Mouse (Mus musculus): ENCODE measurements at regions not wholly inside any gene's neighbourhood (a gene's known extent, or its start where the extent isn't known, plus 50 kb on each side); places are given as distances from the start of the nearest gene placed in this dataset.
"Not testable (repeated sequence)": the region's sequence is repeated elsewhere in the genome, so short reads cannot be mapped to it uniquely, and the experiment has no call there.

DNA sequence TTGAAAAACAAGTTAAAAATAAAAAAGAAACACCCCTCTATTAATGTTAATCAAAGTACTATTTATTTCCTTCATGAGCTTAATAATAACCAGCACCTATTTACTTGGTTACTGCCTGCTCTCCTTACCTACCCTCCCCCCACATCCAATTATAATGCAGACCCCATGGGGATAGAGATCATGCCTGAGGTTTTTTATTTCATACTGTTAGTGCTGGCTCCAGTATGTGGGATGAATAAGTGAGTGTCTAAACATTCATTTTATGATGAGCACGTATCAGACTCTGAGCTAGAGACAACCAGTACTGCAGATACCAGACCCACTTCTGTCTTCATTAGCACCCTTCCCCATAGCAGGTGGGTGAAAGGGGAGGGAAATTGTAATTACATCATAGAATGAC is 83.6 kb upstream of the Atp1b1 start:
- DNase-seq: no peak

DNA sequence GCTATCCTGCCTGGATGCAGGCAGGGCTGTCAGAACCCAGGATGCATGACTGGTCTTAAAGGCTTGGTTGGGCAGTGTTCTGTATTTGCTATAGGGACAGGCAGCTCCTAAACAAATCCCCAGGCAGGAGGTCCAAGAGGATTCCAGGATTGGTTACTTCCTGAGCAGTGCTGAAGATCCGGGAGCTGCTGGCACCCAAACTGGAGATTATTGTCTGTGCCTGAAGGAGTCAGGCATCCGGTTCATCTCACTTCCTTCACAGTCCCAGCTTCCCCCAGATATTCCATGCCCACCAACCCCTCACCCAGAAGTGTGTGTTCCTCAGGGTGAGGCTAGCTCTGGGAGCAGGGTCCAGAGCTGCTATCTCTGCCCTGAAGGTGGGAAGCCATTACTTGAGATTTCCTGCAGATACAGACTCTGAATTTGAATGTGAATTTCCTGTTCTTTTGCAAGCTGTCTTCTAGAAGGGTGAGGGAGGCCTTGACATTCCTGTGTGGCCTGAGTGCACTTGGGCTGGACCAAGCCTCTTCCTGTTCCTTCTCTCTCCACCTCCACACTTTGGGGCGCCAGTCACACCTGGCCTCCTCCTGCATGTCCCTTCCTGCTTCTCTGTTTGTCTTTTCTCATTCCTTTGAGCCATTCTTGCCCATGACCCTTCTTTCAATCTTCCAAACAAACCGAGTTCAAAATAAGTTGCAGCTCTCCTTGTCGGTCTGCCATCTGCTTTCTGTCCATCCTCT is 80.3 kb upstream of the Atp1b1 start:
- DNase-seq: no peak

DNA sequence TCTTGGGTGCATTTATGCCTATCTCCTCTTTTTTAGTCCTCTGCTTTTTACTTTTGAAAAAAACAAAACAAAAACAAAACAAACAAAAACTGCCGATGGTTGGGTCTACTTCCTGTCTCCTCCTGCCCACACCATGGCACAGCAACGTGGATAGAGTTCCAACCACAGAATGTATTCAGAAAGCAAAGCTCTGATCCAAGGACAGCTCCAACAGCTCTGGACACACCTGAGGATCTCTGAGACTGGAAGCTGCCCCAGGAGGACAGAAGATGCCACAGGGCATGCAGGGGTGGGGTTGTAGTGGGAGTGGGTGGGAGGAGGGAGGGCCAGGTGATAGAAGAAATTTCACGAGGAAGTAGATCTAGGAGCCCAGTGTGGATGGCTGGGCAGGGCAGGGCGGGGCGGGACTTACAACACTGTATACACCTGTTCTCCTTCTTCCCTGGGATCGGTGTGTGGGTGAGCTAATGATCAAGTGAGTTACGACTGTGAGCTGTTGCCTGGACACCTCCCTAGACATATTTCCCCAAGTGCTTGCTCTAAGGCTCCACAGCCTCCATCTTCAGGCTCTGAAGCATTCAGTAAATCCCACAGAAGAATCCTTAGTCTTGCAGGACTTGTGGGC is 79.3 kb upstream of the Atp1b1 start:
- DNase-seq: no peak

DNA sequence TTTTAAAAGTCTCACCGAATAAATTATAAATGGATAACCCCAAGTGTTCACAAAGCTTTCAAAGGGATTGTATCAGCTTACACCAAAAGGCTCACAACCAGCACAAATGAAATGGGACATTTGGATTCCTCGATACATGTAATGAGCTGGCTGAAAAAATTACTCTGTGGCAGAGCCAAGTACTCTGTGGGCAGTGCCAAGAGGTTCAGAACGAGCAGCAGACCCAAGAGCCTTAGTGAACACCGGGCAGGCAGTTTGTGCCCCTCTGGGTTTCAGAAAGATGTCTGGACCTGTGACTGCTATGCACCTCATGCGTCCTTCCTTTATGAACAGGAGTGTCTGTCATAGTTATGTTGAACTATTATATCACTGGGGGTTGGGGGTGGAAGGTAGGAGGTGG is 74.0 kb upstream of the Atp1b1 start:
- no peak for DNase-seq

DNA sequence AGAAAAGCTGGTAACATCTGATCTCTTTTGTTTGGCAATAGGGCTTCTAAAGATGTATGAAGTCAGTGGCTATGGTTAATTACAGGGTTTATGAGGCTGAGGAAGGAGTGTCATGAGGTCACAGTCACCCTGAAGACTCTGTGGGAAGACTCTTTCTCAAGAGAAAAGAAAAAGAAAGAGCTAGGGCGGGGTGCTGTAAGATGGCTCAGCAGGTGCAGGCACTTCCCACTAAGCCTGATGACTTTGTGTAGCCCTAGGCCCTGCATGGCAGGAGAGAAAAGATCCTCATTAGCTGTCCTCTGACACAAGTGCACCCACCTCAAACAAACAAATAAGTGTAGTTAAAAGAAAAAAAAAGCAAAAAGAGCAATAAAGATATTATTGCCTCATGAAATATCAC is 73.6 kb upstream of the Atp1b1 start:
- DNase-seq: no peak

DNA sequence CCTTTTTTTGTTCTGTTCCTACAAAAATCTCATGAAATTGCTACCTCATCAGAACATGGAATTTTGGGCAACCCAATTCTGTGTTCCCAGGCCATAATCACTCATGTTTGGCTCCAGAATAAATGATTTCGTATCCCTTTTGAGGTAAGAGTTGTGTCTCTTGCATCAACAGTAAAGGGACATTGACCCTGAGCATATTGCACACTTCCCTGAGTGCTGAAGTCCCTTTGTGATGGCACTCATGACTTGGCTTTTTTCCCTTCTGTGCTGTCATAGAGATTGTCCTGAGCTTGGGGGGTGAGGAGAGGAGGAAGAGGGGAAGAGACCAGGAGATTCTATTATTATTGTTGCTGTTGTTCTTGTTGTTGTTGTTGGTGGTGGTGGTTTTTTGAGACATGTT is 68.6 kb upstream of the Atp1b1 start:
- no peak for DNase-seq

DNA sequence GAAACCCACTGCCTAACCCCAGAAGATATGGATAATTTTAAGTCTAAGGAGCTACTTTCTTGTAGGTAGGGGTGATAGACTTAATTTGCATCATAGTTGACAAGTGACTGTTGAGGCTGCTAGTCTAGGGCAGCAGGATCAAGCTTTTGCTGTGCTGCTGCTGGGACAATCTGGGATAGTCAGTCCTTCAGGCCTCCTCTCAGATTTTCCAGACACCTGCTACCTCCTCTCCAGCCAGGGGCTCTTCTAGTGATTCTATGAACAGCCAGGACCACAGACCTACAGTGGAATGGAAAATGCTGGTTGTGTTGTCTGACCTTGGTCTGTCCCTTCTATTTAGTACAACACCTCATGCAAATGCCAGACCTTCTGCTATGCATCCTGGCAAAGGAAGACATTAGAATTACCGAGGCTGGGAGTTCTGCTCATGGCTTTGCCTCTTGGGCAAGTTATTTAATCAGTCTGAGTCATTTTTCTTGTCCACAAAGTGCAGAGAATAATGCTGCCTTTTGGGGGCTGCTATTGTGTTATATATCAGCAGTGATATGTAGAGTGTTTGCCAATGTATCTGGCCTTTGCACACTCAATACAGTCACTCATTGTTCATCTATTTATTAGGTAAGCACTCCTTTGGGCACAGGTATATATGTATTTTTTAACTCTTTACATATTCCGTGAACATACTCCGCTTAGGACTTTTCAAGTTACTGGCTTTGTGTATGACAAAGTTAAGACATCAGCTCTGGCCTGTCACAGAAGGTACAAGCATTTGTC is 64.4 kb upstream of the Atp1b1 start:
- DNase-seq: no peak

DNA sequence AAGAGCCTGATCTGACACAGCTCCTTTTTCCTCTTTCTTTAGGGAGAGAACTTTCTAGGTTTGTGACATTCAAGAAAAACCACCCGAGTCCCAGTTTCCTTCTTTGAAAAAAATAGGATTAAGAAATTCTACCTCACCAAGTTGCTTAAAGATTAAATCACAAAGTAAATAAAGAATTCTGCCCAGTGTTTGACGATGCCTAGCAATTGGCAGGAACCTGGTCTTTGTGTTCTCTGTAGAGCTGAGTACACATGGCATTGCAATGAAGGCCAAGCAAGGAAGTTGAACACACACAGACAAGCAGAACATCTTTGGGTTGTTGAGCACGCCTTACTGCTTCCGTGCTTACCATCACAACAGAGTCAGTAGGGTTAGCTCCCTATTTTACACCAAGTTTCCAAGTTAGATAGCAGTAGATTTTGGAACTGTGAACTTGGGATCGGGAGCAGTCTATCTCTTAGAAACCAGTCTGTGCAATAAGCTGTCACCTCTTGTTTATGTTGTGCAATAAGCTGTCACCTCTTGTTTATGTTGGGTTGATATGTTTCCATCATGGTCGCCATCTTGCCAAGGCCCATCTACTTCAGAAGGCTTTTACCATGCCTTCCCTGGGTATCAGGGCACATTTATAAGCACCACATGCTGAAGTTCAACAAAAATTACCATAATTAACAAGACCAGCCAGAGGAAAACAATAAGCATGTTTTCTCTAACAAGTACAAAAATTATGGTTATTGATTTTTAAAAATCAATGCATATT is 63.4 kb upstream of the Atp1b1 start:
- DNase-seq: no peak

DNA sequence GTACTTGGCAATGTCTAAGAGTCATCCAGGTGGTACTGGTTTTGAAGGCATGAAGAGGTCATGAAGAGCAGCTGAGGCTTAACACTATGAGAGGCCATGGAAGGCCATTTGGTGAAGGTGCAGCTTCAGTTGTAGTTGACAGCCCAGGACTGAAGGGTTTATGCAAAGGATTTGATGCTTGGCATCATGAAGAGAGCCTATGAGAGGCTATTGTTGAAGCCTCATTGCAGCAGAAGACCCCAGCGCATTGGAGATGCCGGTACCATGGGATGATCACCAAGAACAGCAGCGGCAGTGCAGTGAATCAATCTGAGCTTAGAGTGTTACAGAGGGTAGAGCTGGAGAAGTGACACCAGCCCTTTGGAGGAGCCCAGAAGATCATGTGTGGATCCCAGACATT is 60.7 kb upstream of the Atp1b1 start:
- no peak for DNase-seq

DNA sequence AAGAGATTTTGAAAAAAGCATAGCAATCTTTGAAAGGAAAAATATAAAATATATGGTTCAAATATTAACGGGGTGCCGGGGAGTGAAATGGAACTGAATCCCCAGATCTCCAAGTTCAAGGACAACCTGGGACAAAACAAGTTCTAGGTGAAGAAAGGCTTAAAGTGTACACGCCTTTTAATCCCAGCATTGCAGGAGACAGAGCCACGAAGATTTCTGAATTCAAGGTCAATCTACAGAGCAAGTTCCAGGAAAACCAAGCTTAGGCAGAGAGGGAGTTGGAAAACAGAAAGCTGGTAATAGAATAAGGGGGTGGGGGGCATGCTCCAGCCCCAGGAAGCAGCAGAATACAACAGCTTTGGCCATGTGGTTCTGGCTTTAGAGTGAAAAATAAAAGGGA is 60.2 kb upstream of the Atp1b1 start:
- DNase-seq: no peak

DNA sequence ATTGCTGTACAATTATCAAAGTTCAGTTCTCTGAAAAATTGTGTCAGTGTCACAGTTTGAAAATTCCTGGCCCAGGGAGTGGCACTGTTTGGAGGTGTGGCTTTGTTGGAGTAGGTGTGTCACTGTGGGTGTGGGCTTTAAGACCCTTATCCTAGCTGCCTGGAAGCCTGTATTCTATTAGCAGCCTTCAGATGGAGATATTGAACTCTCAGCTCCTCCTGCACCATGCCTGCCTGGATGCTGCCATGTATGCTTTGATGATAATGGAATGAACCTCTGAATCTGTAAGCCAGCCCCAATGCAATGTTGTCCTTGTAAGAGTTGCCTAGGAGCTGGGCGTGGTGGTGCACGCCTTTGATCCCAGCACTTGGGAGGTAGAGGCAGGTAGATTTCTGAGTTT is 59.2 kb upstream of the Atp1b1 start:
- not testable (repeated sequence) for DNase-seq

DNA sequence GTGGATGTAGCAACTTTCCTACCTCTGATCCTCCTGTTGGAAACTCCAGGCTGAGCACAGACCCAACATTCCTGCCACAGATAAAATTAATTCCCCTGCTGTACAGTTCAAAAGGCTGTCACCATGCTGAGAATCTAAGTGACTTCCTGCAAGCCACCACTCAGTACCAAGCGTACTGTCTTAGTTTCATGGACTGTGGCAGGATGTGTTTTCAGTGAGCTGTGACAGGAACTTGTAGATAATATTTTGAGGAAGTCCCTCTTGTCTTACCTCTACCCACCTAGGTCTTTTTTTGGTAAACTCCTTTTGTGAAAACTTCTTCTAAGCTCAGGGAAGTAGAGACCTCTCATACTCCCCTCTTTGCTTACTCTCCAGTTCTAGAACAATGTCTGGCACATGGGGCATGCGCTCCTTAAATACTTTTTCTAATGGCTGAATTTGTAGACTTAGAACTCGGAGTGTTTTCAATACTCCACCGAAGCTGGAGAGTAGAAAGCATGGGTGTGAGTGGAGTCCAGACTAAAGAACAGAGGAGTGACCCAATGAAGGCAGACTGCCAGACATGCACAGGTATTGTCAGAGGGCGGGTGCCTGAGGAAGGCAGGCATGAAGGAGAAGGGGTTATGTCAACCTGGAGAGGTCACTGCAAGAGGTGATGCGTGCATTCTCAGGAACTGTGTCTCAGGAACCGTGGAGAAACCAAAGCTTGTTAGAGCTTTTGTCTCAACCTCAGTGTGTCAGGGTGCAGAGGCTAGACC is 53.7 kb upstream of the Atp1b1 start:
- DNase-seq: no peak

DNA sequence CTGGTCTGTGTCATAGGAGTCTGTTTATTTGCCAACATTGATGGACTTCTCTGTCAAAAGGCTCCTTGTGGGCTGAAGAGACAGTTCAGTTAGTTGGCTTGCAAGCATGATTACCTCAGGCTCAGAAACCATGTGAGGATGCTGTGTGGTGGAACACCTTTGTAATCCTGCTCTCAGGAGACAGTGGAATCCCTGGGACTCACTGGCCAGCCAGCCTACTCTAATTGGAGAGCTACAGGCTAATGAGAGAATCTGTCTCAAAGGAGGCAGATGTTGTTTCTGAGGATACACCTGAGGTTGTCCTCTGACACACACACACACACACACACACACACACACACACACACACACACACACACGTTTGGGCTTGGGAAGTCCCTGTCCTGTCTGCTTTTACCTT is 51.1 kb upstream of the Atp1b1 start:
- DNase-seq: no peak

DNA sequence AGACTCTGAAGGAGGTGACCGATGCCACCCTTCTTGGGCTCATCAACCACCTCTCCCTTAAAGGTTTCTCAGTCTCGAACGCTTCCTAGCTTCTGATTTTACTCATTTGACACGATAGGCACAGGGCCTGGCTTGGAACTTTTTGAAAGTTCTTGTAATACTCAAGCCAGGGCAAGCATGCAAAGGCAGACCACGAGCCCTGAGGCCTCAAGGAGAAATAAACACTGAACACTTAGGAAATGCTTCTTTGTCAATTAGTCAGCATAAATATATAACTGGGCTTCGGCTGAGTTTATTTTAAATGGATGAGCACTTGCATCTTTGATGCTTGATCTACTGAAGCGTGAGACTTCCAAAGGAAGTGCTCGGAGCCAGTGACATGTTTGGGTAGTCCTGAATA is 50.4 kb upstream of the Atp1b1 start:
- no peak for DNase-seq

DNA sequence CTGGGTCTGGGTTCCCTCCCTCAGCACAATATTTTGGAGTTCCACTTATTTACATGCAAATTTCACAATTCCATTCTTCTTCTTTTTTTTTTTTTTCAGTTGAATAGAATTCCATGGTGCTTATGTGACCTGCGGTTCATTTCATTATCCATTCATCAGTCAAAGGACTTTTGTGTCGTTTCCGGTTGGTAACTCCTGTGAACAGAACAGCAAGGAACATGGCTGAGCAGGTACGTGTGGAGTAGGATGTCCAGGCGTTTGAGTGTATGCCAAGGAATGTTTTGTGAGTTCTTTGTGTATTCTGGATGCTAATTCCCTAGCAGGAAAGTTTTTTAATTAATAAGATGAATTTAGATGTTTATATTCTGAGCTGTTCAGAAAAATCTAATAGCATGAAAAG is 50.0 kb upstream of the Atp1b1 start:
- DNase-seq: no peak
